Mouse (Mus musculus) adrenal gland, adult 2 months (tissue): ENCODE data around the gene Hnrnpa3. TPM values are rescaled to one million over a fixed set of nuclear protein-coding genes. Genes with fewer than 3 reads are reported as not detected.
"Not testable (repeated sequence)": the region's sequence is repeated elsewhere in the genome, so short reads cannot be mapped to it uniquely, and the experiment has no call there.

ENCODE experiments used
- DNase-seq: peaks from one replicate; pipeline ENCODE4 v3.0.0; 2021
- long read RNA-seq: library from polyadenylated mRNA; stranded (forward); transcript quantifications from one replicate; pipeline ENCODE4 v2.0.0, GENCODE M21; 2021
- polyA plus RNA-seq: library from polyadenylated mRNA; depleted of rRNA; stranded (reverse); fragments of >200 nt; gene quantifications from 2 replicates; pipeline ENCODE4 v1.2.3, GENCODE M21; 2012; rRNA removed
- total RNA-seq, 2 experiments: library from RNA; stranded (reverse); gene quantifications; 2 replicates each; pipeline ENCODE4 v1.2.3; 2021

Gene Hnrnpa3
- total RNA-seq (100 to 1,000 TPM; 311 to 403 TPM), polyA plus RNA-seq (3.7 and 3.8 TPM in 2 replicates)
- long read RNA-seq, full-length matches to known transcripts = 49 of 65 reads
- long read RNA-seq, partial matches to known transcripts = 5 of 65 reads
- long read RNA-seq, other reads (novel, unspliced or antisense) = 11 of 65 reads

DNA sequence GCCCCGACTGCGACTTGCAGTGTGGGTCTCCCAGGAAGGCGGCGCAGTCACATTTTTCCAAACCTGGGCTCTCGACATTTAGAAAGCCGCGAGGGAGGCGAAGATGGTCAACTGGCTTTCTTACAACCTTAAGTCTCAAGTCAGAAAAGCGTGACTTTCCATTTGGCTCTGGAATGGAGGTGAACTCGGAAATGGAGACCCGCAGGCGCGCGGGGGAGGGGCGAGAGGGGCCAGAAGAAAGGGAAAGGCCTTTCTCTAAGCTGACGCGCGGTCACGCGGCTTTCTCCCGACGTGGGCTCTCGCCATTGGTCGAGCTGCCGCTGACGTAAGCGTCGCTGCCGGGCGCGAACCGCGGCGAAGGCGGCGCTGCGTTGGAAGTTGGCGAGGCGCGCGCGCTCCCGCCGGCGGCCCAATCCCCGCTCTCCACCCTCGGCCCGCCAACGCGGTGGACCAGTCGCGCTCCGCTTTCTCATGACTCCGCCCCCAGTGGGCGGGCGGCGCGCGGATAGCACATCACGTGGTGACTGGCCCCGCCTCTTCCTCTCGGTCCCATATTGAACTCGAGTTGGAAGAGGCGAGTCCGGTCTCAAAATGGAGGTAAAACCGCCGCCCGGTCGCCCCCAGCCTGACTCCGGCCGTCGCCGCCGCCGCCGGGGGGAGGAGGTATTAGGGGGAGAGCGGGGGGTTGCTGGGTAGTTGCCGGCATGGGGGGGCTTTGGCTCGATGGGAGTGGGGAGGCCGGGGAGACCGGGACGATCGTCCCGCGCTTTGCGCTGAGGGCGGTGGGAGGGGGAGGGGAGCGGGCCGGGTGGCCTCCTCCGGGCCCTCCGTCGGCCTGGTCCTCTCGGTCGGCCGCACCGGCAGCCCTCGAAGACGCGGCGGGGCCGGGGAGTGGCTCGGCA is at the start of gene Hnrnpa3:
TSS of gene Hnrnpa3 (plus strand) at position 535 of the 902 bp plus-strand sequence.
- DNase-seq = peak; percentile 99

DNA sequence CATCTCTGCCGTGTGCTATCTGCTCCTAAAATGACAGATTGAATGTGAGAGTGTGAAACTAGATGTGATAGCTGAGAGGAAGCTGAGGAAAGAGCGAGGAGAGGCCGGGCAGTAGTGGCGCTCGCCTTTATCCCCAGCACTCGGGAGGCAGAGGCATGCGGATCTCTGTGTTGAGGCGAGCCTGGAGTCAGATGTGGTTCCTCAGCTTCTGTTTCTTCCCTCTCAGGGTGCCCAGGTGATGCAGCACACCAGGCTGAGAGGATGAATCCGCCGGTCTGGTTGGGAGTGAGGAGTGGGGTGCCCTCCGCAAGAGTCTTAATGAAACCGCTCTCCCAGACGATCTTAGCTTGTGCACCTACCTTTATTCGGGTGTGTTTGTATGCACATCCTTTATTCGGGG is 49.1 kb upstream of the Hnrnpa3 start:
- DNase-seq = no peak

DNA sequence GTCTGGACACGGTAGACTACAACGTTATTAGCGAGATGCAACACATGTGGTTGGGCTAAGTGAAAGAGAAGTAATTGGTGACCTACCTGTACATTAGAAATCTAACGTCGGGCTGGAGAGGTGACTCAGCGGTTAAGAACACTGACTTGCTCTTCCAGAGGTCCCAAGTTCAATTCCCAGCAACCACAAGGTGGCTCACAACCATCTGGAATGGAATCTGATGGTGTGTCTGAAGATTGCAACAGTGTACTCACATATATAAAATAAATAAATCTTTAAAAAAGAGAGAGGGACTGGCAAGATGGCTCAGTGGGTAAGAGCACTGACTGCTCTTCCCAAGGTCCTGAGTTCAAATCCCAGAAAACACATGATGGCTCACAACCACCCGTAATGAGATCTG is 48.5 kb upstream of the Hnrnpa3 start:
- DNase-seq = not testable (repeated sequence)

- DNase-seq = no peak
Measured at GRCm38 (mm10) chr2:75611041-75611805, 47.8 kb upstream of the Hnrnpa3 start.

DNA sequence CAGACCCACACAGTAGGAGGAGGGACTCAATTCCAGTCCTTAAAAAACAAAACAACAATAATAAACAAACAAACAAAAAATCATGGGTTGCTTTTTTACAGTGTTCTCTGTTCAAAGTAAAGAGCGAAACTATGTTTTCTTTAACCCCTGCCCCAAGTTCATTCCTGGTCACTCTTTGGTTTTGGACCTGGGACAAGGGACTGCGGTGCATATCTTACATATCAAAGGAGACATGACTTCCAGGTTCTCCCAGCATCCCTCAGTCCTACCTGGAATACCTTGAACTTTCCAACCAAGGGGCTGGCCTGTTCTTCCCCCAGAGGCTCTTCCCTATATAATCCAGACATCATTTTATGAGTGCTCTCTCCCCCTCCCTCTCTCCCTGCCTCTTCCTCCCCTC is 47.1 kb upstream of the Hnrnpa3 start:
- no peak for DNase-seq

DNA sequence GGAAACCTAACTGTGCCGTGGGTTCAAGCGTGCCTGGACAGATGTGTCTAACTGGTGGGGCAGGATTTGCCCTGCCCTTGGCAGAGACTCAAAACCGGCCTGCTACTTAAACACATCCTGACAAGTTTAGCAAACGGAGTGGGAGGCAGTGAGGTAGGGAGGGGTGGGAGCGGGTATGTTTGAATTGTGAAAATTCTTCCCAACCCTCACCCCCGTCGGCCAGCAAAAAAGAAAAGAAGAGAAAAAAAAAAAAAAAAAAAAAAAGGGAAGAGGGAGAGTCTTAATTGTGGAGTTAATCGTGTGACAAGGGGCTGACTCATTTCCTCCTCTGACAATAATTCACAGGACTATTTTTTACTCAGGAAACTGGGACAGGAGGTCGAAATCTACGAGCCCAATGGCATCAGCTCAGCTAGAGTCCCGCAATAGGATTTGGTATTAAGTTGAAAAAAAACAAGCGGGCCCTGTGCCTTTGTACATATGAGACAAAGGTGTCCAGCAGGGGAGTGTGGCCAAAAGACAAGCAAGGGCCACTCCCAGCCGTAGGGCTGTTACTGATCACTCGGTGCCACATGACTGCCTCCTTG is 46.0 kb upstream of the Hnrnpa3 start:
- DNase-seq = peak; percentile 67

- DNase-seq = no peak
Measured at GRCm38 (mm10) chr2:75614577-75614976, 44.5 kb upstream of the Hnrnpa3 start.

GRCm38 (mm10) chr2:75616911-75617310 is 42.1 kb upstream of the Hnrnpa3 start:
- DNase-seq = no peak

GRCm38 (mm10) chr2:75618712-75619111 is 40.3 kb upstream of the Hnrnpa3 start:
- no peak for DNase-seq

- no peak for DNase-seq
Measured at GRCm38 (mm10) chr2:75621873-75622654, 37.0 kb upstream of the Hnrnpa3 start.

DNA sequence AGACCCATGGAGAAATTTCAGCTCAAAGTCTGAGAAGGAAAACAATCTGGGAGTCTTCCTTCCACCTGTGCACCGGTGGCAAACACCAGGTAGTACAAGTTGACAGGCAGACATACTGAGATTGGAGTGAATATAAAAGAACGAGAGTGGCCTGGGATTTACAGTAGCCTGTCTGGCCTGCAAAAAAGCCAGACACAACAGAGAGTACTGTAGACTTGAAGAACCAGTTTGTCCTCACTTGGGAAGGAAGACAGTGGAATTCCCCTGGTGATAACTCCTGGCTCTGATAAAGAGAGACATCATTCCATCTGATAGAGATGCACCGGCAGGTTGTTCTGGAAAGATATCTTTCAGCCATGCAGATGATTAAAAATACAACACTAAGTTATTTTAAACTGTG is 34.0 kb upstream of the Hnrnpa3 start:
- DNase-seq = no peak

- no peak for DNase-seq
Measured at GRCm38 (mm10) chr2:75626597-75627440, 32.2 kb upstream of the Hnrnpa3 start.

GRCm38 (mm10) chr2:75628487-75628886 is 30.6 kb upstream of the Hnrnpa3 start:
- DNase-seq = no peak

GRCm38 (mm10) chr2:75631421-75631820 is 27.6 kb upstream of the Hnrnpa3 start:
- DNase-seq = no peak

GRCm38 (mm10) chr2:75632043-75632442 is 27.0 kb upstream of the Hnrnpa3 start:
- DNase-seq = no peak

DNA sequence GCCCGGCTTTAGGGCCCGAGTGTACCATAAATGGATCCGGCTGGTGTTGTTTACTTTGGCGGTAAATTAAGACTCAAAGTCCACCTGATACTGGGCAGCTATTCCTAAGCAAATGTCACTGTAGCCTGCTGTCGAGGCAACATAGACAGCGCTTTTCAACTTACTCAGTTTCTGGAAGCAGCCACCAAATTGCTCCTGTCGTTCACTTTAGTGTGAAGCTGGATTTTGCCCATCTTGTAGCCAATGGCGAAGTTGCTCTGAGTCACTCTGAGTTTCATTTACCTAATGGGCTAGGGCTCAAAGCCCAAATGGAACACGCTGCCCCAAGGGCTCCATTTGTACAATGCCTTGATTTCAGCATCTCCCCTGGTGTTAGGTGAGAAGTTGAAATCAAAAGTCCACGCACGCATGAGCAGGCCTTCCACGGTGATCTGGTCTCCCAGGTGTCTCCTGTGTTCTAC is 26.3 kb upstream of the Hnrnpa3 start:
- no peak for DNase-seq

GRCm38 (mm10) chr2:75633381-75633780 is 25.7 kb upstream of the Hnrnpa3 start:
- DNase-seq = no peak

GRCm38 (mm10) chr2:75633784-75634183 is 25.3 kb upstream of the Hnrnpa3 start:
- no peak for DNase-seq

GRCm38 (mm10) chr2:75634431-75634830 is 24.6 kb upstream of the Hnrnpa3 start:
- DNase-seq = not testable (repeated sequence)

DNA sequence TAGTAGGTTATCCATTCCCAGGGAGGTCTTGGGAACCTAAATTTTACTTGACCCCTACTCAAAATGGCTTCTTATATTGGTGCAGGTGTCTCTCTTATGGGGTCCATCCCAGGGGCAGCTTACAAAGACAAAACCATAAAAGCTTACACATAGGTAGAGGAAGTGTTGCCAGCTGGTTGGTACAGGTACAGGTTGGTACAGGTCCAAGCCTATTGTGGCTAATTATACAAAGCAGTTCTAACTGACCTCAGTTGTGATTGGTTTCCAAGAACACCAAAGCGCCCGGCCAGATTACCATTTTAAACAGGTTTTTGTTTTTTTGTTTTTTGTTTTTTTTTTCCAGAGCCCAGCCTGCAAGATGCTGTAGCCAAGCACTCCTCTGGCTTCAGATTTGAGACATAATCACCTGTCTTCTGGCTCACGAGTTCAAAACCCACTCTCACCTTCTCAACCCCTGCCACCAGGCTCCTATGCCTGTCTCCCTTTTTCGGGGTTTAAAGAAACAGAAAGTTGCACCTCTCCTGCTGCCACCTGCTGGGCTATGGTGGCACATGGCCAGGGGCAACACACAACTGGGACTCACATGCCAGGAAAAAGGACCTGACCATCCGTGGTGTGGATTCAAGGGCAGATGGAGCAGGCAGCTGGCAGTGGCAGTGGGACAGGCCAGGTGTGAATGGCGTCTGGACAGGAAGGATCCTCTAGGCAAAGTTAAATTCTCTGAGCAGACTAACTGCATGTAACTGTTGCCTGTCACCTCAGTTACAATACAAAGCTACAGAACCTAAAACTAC is 22.6 kb upstream of the Hnrnpa3 start:
- DNase-seq = peak; percentile 44
